Mouse (Mus musculus): ENCODE data around the gene Rin2.

GRCm38 (mm10) chr2:145701605-145702335 lies 26.8 kb downstream of the Rin2 start:
- TF ChIP-seq POLR2A (IDR thresholded peaks at IDR 0.05; ENCODE audit: borderline replicate concordance, extremely low read depth, insufficient read depth, insufficient read length, poor library complexity, severe bottlenecking) (no peak), CTCF (IDR thresholded peaks at IDR 0.05; ENCODE audit: borderline replicate concordance, extremely low read depth, insufficient read depth, insufficient read length) (no peak)
